In the genomic region with DNA sequence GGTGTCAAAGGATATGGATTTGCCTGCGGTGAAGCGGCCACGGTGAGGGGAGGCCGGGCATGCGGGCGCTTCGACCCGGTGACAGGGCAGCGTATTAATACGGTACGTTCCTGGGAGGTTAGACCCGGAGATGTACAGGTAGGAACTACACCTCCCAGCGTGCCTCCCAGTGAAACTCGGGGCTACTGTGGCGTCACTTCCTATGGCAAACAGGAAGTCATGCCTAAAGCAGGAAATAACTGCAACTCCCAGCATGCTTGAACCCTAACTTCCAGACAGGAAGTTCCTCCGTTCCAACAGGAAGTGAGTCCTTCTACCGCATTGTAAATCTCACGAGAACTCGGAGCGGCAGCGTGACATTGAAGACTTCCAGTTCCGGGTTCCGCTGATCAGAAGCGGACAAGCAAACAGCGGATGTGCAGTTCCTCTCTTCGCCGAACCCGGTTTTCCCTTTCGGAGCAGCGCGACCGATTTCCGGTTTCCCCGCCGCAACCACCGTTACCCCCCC, we compare ENCODE assay signal across 7 mouse cellular contexts.
A peak's percentile ranks its signal among the peaks of the same experiment; 100 is the strongest.
DNase-seq lines count a peak whose midpoint lies in the region; ATAC-seq lines count a peak whose summit lies in the region.

No protein-coding gene starts in this region.

- no peaks in the 10 kb centered on the region for H3K4me1 ChIP-seq in intestine, embryonic 15.5 days (replicated peaks)
- peaks cover 7% of the 10 kb centered on the region for H3K4me1 ChIP-seq in midbrain, embryonic 10.5 days

- peak; percentile 92 for ATAC-seq in intestine, embryonic 15.5 days

- H3K9ac ChIP-seq in intestine, embryonic 15.5 days: peak overlapping the region; percentile 46

- H3K36me3 ChIP-seq in intestine, embryonic 15.5 days: peaks cover 30% of the 10 kb centered on the region
- H3K36me3 ChIP-seq in midbrain, embryonic 10.5 days: peaks cover 35% of the 10 kb centered on the region

- DNase-seq in adrenal gland, adult 18-20 months (ENCODE audit: low spot score in 2 of 2): peak; percentile 58 to 71
- DNase-seq in embryo, embryonic 10.5 days (ENCODE audit: low spot score): peak; percentile 96
- DNase-seq in gastrocnemius, postnatal 36 days: peak; percentile 69 to 78
- peak; percentile 93 to 99 for DNase-seq in left cerebral cortex, postnatal 25 days (ENCODE audit: low spot score in 2 of 2)
- peak; percentile 90 for DNase-seq in midbrain, embryonic 10.5 days (ENCODE audit: low spot score)
- peak; percentile 78 for DNase-seq in right cerebral cortex, postnatal 4 days

- no peaks in the 10 kb centered on the region for H3K27me3 ChIP-seq in intestine, embryonic 15.5 days (replicated peaks)
- no peaks in the 10 kb centered on the region for H3K27me3 ChIP-seq in midbrain, embryonic 10.5 days (ENCODE audit: low read depth, poor library complexity, severe bottlenecking)

- intact Hi-C loops in gastrocnemius, postnatal 36 days (cut with DNase I): loop anchor here (5.0 kb wide), 2 partner anchors 72 to 132 kb away; partner anchors contain the start of genes Kif3c and Rab10
- intact Hi-C loops in left cerebral cortex, postnatal 25 days (cut with DNase I): loop anchor here (1.0 to 2.0 kb wide), 2 partner anchors 75 to 130 kb away; partner anchors contain the start of gene Kif3c

- peak overlapping the region; percentile 75; the same call in 1 of the 2 replicates for H3K27ac ChIP-seq in intestine, embryonic 15.5 days
- H3K27ac ChIP-seq in midbrain, embryonic 10.5 days (replicated peaks): peak overlapping the region; percentile 85

- H3K4me2 ChIP-seq in intestine, embryonic 15.5 days (replicated peaks): peak overlapping the region; percentile 73

- H3K9me3 ChIP-seq in intestine, embryonic 15.5 days: no peaks in the 10 kb centered on the region; the same call in 1 of the 2 replicates
- H3K9me3 ChIP-seq in midbrain, embryonic 10.5 days (replicated peaks): peaks cover 36% of the 10 kb centered on the region

- 23% methylated on average over 36 of the region's 36 CpGs for WGBS in intestine, embryonic 15.5 days
- 30% methylated on average over 36 of the region's 36 CpGs for WGBS in midbrain, embryonic 10.5 days

- peak overlapping the region; percentile 58 for H3K4me3 ChIP-seq in intestine, embryonic 15.5 days (replicated peaks)
- H3K4me3 ChIP-seq in midbrain, embryonic 10.5 days: peak overlapping the region; percentile 66

Comparison
In these comparisons a context has a peak if more than half of its experiments do, and no peak if none do; other contexts are left out.
1. Peak in every context shown above with its lines: DNase-seq, ATAC-seq, H3K4me3 ChIP-seq and H3K27ac ChIP-seq.